Mouse (Mus musculus) heart, postnatal 14 days (tissue): ENCODE results near the gene Fam69b. TPM values are rescaled to one million over a fixed set of nuclear protein-coding genes. Genes with fewer than 3 reads are reported as not detected.

Source experiments
- DNase-seq, 2 experiments: peaks; one replicate each; pipeline ENCODE4 v3.0.0; 2021 to 2022
- intact Hi-C: fragments of 180-260 bp; cut with DNase I; formaldehyde crosslinking; loops from one replicate; pipeline ENCODE4 v1.15.1; 2025
- total RNA-seq, 2 experiments: library from RNA; stranded (reverse); gene quantifications; 2 replicates each; pipeline ENCODE4 v1.2.3; 2021

The Fam69b gene
- total RNA-seq, 2 experiments from 2014 or later, result 15.4 to 17.0 TPM

- intact Hi-C loops, result no loop called here
These were observed 10.3 kb upstream of the Fam69b start for GRCm38 (mm10) chr2:26617928-26618327.

DNA sequence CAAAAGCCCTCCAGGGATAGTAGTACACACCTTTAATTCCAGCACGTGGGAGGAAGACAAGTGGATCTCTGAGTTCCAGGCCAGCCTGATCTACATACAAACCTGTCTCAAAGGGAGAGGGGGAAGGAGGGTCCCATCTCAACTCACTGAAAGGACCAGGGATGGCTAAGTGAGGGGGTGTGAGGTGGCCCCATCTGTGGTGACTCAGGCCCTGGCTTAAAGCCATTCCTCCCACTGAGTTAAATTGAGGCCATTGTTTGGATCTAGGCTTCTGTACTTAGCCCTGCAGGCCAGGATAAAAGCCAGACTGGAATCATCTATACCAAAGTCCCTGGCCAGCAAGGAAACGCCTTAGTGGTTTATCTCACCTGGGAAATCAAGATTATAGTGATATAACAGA, 7.0 kb upstream of the Fam69b start:
- no peak for DNase-seq
- intact Hi-C loops, result no loop called here

More at GRCm38 (mm10) chr2:26617928-26618327, 10.3 kb upstream of the Fam69b start:
- DNase-seq, result no peak

GRCm38 (mm10) chr2:26622984-26623383, 5.3 kb upstream of the Fam69b start:
- intact Hi-C loops, result no loop called here
- no peak for DNase-seq

DNA sequence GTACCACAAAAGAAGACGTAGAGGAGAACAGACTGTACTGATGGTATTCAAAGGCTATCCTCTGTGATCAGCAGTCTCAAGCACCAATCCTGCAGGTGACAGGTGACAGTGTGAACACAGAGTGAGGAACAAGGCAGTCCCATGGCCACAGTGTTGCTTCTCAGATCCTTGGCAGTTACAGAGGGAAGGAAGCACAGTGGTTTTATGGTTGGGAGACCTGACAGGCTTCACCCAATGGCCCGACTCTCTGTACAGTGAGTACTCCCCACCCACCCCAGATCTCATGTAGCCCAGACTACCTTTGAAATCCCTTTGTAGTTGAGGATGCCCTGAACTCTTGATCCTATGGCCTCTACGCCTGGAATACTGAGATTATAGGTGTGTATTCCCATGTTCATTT, 2.8 kb upstream of the Fam69b start:
- intact Hi-C loops, result no loop called here
- no peak for DNase-seq

DNA sequence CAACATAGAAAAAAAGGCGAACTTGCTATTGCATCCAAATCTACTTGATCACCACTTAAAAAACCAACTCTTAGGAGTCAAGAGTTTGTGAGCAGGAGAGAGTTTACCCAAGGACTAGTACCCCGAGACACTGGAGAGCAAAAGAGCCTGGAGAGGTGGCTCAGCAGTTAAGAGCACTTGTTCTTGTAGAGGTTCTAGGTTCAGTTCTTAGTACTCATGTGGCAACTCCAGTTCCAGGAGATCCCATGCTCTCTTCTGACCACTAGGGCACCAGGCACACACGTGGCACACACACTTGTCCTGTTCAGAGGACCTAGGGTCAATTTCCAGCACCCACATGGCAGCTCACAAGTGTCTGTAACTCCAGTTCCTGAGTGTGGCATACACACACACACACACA, 2.2 kb upstream of the Fam69b start:
- intact Hi-C loops, result no loop called here
- no peak for DNase-seq

GRCm38 (mm10) chr2:26628792-26629437, 658 bp downstream of the Fam69b start:
- no peak for DNase-seq
- intact Hi-C loops, result no loop called here

DNA sequence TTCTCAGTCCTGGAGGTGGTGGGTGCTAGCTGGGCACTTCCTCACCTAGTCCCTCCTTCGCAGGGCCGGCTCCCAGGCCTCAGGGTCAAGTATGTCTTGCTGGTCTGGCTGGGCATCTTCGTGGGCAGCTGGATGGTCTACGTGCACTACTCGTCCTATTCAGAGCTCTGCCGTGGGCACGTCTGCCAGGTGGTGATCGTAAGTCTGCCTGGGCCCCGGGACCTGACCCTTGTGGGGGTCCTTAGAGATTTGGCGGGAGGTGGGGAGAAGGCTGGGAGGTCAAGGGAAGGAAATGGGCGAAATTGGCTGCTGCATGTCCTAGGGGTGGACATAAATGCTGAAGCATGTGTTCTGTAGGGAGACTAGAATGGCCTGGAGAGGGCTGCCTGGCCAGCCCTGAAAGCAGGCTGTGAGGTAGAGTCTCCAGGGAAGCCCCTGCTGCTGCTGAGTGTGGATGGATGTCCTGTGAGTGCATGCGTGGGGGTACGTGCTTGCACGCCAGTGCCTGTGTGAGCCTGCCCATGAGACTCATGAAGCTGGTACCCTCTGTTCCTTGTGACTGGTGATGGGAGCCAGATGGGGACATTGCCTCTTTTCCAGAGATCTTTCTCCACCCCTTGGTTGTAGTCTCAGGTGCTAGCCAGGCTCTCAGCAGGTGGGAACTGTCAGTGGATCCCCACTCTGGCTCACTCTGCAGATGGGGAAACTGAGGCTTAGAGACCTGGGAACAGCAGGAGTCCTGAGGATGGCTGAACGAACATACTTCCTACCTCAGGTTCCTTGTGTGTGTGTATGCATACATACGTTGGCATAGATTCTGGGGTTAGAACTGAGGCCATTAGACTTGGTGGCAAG, 4.5 kb downstream of the Fam69b start:
- DNase-seq, result no peak
- intact Hi-C loops, result no loop called here

- intact Hi-C loops, result no loop called here
- DNase-seq, result no peak
These were observed 5.8 kb downstream of the Fam69b start for GRCm38 (mm10) chr2:26633953-26634530.

- no peak for DNase-seq
- intact Hi-C loops, result no loop called here
These were observed 6.6 kb downstream of the Fam69b start for GRCm38 (mm10) chr2:26634629-26635488.

DNA sequence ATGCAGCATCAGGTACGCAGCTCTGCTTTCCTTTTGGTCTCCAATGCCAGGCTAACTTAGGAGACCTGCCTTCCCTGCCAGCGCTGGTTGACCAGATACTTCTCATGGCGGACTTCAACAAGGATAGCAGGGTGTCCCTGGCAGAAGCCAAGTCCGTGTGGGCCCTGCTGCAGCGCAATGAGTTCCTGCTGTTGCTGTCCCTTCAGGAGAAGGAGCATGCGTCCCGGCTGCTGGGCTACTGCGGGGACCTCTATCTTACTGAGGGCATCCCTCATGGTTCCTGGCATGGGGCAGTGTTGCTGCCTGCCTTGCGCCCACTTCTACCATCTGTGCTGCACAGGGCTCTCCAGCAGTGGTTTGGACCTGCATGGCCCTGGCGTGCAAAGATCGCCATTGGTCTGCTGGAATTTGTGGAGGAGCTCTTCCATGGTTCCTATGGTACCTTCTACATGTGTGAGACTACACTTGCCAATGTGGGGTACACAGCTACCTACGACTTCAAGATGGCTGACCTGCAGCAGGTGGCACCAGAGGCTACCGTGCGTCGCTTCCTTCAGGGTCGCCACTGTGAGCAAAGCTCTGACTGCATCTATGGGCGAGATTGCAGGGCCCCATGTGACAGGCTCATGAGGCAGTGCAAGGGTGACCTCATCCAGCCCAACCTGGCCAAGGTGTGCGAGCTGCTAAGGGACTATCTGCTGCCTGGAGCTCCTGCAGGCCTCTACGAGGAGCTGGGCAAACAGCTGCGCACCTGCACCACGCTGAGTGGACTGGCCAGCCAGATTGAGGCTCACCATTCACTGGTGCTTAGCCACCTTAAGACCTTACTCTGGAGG, 7.5 kb downstream of the Fam69b start:
- intact Hi-C loops, result no loop called here

GRCm38 (mm10) chr2:26636325-26636635, 8.0 kb downstream of the Fam69b start:
- no peak for DNase-seq
- intact Hi-C loops, result no loop called here

More for the DNA sequence above, 7.5 kb downstream of the Fam69b start:
- no peak for DNase-seq

- intact Hi-C loops, result no loop called here
- no peak for DNase-seq
These were observed 9.2 kb downstream of the Fam69b start for GRCm38 (mm10) chr2:26637316-26637932.

DNA sequence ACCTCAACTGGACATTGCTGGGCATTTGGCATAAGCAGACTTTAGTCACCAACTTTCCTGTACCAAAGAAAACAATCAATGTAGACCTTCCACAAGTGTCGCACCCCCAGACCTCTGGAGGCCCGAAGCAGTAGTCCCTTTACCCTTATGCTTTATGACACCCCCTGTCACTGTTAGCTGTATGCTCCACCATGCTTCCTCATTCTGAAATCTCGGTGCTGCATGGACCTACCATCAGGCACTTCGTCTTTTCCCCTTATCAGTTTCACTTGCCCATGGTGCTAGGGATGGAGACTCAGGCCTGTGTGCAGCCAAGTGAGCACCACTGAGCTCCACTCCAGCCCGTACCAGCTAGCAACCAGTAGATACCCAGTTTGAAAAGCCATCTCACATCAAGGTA, 9.8 kb downstream of the Fam69b start:
- intact Hi-C loops, result loop anchor here (2.0 kb wide), 1 partner anchor 31 kb away; no protein-coding TSS in a partner anchor

GRCm38 (mm10) chr2:26638572-26638971, 10.3 kb downstream of the Fam69b start:
- no peak for DNase-seq
- intact Hi-C loops, result loop anchor here (2.0 kb wide), 1 partner anchor 32 kb away; no protein-coding TSS in a partner anchor

More for the DNA sequence above, 9.8 kb downstream of the Fam69b start:
- no peak for DNase-seq

DNA sequence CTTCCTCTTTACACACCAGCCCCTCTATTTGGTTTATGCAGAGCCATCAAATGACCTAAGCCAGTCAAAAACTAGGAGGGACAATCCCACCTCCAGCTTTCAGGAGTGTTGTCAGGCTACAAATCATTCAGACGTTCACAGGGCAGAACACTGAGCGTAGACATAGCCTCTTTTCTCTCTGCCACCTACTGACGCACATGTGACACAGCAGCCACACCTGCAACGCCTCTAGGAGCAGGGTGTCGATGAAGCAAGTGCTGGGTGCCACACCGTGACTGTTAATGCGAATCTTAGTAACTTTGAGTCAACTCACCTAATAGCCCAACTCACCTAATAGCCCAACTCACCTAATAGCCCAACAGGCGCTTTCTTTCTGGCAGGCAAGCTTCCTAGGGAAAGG, 10.8 kb downstream of the Fam69b start:
- DNase-seq, result peak; percentile 12 to 53
- intact Hi-C loops, result loop anchor here (2.0 kb wide), 1 partner anchor 32 kb away; no protein-coding TSS in a partner anchor

DNA sequence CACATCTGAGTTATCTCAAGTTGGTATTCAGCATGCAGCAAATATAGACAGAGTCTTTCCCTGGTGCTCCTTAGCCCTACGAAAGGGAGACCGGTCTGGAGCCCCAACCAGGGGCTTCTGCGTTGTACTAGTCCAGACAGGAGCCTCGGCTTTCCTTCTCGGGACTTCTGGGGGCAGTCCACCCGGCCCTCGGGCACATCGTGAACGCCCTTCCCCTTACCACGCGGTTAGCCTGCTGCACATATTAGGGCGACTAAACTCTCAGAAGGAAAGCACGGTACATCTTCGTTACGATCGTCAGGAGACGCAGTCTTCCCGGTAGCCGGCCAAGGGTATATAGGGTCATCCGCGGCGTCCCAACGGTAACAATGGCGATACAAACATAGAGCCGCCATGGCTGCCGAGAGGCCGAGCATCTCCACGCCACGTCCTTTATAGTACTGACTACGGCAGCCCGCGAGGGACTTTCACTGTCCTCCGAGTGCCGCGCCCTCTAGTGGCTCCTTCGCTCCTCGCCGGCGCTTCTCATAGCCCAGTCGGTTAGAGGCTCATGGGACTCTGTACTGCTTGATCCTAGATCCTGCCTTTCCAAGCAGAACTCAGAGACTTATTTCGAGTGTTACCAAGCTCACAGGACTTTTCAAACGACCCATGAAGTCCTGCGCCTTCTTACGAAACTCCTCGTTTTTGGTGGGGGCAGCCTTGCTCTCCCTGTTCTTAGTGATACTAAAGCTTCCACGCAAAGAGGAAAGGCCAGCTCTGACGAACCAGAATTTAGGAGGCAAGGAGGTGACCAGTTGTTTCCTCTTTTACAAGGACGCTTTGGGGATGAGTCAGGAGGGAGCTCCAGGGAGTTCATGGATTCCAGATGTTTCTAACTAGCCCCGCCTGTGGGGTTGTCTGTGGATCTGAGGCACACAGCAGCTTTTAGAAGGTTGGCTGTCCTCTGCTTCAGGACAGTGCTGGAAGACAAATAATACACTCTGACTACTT, 11.9 kb downstream of the Fam69b start:
- DNase-seq, result peak; percentile 97 to 99
- intact Hi-C loops, result loop anchor here (2.0 to 10.0 kb wide), 2 partner anchors 33 to 325 kb away; partner anchors contain the start of gene Rexo4

DNA sequence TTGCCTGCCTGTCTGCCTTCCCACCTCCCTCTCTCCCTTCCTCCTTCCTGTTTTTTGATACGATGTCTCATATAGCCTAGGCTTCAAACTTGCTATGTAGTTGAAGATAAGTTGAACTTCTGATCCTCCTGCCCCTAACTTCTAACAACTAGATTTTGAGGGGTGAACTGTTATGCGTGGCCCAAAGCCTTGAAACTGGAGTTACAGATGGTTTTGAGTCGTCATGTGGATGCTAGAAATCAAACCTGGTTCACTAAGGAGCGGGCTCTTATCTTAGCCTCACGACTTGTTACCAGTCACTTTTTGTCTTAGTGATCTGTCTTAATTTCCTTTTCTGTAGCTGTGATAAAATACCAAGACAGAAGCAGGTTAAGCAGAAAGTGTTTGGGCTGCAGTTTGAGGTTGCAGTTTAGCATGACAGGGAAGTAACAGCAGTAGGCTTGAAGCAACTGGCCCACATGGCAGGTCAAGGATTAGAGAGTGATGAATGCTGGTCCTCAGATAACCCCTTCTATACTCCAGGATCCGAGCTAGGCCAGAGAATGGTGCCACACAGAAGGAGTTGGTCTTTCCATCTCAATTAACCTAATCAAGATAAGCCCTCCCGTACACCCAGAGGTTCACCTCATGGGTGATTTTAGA, 12.9 kb downstream of the Fam69b start:
- intact Hi-C loops, result loop anchor here (10.0 kb wide), 1 partner anchor 324 kb away; the partner anchor contains the start of gene Rexo4
- DNase-seq, result no peak
